Mouse (Mus musculus): ENCODE data around the gene Gm20867. TPM values are rescaled to one million over a fixed set of nuclear protein-coding genes. Genes with fewer than 3 reads are reported as not detected.
"Not testable (repeated sequence)": the region's sequence is repeated elsewhere in the genome, so short reads cannot be mapped to it uniquely, and the experiment has no call there.

Gm20867 gene
- not detected in 2 replicates for polyA plus RNA-seq (2015; fragmentation: Nextera tagmentation; extraction: Ambion mirVana)

GRCm38 (mm10) chrY:77963104-77963503, at the start of gene Gm20867:
Gm20867 (minus strand) TSS chrY:77963204.
- H3K9me3 ChIP-seq (replicated peaks); H3K4me2 ChIP-seq; H3K4me3 ChIP-seq (replicated peaks); H3K27me3 ChIP-seq; H3K27ac ChIP-seq; DNase-seq; ATAC-seq (ENCODE audit: low read depth); H3K36me3 ChIP-seq; H3K4me1 ChIP-seq (replicated peaks); H3K9ac ChIP-seq: not testable (repeated sequence)
- no CpG with 5 or more reads among the region's 3 CpGs for WGBS (ENCODE audit: insufficient replicate concordance)

Other genes starting within 250 kb of the Gm20867 start
- not detected in 2 replicates for gene Gm29564, start 249.8 kb upstream of the Gm20867 start, polyA plus RNA-seq (2015; fragmentation: Nextera tagmentation; extraction: Ambion mirVana)